Mouse (Mus musculus) B cell, adult 67 days (primary cell): ENCODE data around the gene Slc6a1. TPM values are rescaled to one million over a fixed set of nuclear protein-coding genes. Genes with fewer than 3 reads are reported as not detected.

Experiments used
- total RNA-seq, 2 experiments: library from RNA; stranded (reverse); gene quantifications; 4 replicates each; pipeline ENCODE4 v1.2.4; 2023

Gene Slc6a1
- not detected for total RNA-seq

DNA sequence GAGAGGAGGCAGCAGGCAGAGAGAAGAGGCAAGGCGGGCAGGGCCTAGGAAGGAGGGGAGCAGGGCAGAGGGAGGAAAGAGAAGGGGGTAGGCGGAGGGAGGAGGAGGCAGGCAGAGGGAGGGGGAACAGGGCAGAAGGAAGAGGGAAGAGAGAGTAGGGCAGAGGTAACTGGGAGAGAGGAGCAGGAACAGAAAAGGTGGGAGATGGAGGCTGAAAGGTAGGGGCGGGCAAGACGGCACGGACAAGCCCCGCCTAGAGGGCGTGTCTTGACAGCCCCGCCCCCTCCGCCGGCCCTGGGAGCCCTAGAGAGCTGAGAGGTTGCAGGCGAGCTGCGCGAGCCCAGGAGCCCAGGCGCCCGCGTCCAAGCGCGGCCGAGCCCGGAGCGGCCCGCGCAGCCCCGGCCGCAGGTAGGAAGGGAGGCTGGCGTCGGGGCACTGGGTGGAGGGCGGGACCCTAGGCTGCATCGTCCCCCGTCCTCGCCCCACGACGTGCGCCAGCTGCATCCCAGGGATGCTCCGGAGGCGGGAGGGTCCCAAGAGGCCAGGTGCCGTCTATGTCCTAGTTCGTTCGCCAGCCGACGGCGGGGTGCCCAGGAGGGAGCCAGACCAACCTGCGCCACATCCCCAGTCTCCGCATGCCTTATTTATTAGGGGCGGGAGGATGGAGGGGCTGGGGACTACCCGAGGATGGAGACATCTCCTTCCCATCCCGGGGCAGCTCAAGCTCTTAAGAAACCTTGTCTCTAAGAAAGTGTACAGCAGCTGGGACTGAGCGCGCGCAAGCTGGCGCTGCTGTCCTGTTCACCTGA is at the start of gene Slc6a1:
Gene Slc6a1 (plus strand): TSS at position 167 of the 809 bp plus-strand sequence.

Other genes with a start within 250 kb of the Slc6a1 start
- under 1 TPM in 1 of 2 experiments, not detected in 1; 0.06 TPM for gene Atp2b2, start 240.0 kb upstream of the Slc6a1 start, total RNA-seq
- gene Slc6a11, start 151.4 kb upstream of the Slc6a1 start, total RNA-seq = not detected
- not detected for gene Hrh1, start 115.3 kb downstream of the Slc6a1 start, total RNA-seq